Mouse (Mus musculus) liver, adult 2 months (tissue): ENCODE results near the gene Ryk. TPM values are rescaled to one million over a fixed set of nuclear protein-coding genes. Genes with fewer than 3 reads are reported as not detected.

Experiments used
- DNase-seq: peaks from one replicate; pipeline ENCODE4 v3.0.0-alpha.2; 2011; ENCODE audit warnings: low read depth, low spot score; ENCODE audit errors: extremely low read depth
- H3K27ac ChIP-seq: fragments of 200-500 bp; replicated peaks from 2 replicates; pipeline ENCODE4 v1.5.1; 2012; ENCODE audit warnings: low read depth, mild to moderate bottlenecking, control low read depth, inconsistent platforms, low read length; ENCODE audit not compliant: insufficient read depth
- H3K27me3 ChIP-seq: fragments of 200-500 bp; 2 replicates; pipeline ENCODE4 v1.6.1; 2012; ENCODE audit warnings: mild to moderate bottlenecking, moderate library complexity, low read length, inconsistent platforms; ENCODE audit not compliant: control insufficient read depth, insufficient read depth
- H3K36me3 ChIP-seq: fragments of 200-500 bp; 2 replicates; pipeline ENCODE4 v1.6.1; 2012; ENCODE audit warnings: low read length, inconsistent platforms; ENCODE audit not compliant: control insufficient read depth, insufficient read depth
- H3K4me1 ChIP-seq: fragments of 200-500 bp; 2 replicates; pipeline ENCODE4 v1.6.1; 2011; ENCODE audit warnings: low read length; ENCODE audit not compliant: control insufficient read depth, insufficient read depth
- H3K4me3 ChIP-seq: fragments of 200-500 bp; 2 replicates; pipeline ENCODE4 v1.5.1; 2011; ENCODE audit warnings: low read depth, mild to moderate bottlenecking, control low read depth, low read length, moderate library complexity; ENCODE audit not compliant: insufficient read depth
- H3K79me2 ChIP-seq: fragments of 200-500 bp; 2 replicates; pipeline ENCODE4 v1.6.1; 2012; ENCODE audit warnings: inconsistent platforms, mild to moderate bottlenecking, low read length, moderate library complexity; ENCODE audit not compliant: control insufficient read depth, insufficient read depth
- H3K9ac ChIP-seq: fragments of 200-500 bp; 2 replicates; pipeline ENCODE4 v1.6.1; 2012; ENCODE audit warnings: low read depth, mild to moderate bottlenecking, control low read depth, inconsistent platforms, low read length
- CTCF ChIP-seq: fragments of 200-500 bp; IDR thresholded peaks from 2 replicates; pipeline ENCODE4 v1.5.1; 2011; ENCODE audit warnings: low read depth, low read length, control low read depth
- POLR2A ChIP-seq: fragments of 200-500 bp; IDR thresholded peaks from 2 replicates; pipeline ENCODE4 v1.6.1; 2011; ENCODE audit warnings: low read length, control low read depth; ENCODE audit not compliant: insufficient read depth; ENCODE audit errors: extremely low read depth
- WGBS: fragments of 180-500 bp; shearing (Covaris S2); methylation state at CpG from one replicate; pipeline ENCODE4 v1.1.7; 2018; 5-methylcytosine and 5-hydroxymethylcytosine counted together
- polyA plus RNA-seq: library from polyadenylated mRNA; depleted of rRNA; stranded (reverse); fragments of >200 nt; gene quantifications from 2 replicates; pipeline ENCODE4 v1.2.3, GENCODE M21; 2012
- total RNA-seq: library from RNA; depleted of rRNA; stranded (reverse); fragments of >200 nt; gene quantifications from 2 replicates; pipeline ENCODE4 v1.2.3, GENCODE M21; 2014

Gene Ryk
- total and polyA plus RNA-seq, 2 experiments, result 17.2 to 26.6 TPM

DNA sequence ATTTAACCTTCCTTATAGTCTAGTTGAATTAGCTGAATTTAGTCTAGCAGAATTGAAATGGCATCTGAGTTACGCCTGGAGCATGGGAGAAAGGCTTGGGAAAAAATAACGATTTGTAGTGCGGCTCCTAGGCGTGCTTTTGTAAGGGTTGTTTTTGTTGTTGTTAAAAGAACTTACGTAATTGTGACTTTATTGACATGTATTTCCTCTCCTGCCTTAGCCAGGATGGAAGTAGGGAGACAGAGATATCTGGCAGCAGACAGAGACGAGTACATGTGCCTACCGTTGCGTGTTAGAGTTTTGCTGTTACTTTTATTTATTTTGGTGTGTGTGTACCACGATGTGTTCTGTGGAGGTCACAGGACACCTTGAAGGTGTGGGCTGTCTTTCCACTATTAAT is 1.6 kb downstream of the Ryk start:
- no peaks in the 10 kb centered on the region for H3K27me3 ChIP-seq
- H3K27ac ChIP-seq, result peak overlapping the region; percentile 67
- TF ChIP-seq CTCF, result no peak
- TF ChIP-seq POLR2A, result no peak
- H3K79me2 ChIP-seq, result peaks cover 42% of the 10 kb centered on the region
- peak; percentile 75 for DNase-seq
- H3K4me3 ChIP-seq, result peak overlapping the region; percentile 89
- WGBS, result 8% methylated on average over 9 of the region's 9 CpGs
- H3K4me1 ChIP-seq, result peaks cover 23% of the 10 kb centered on the region
- H3K36me3 ChIP-seq, result no peaks in the 10 kb centered on the region
- H3K9ac ChIP-seq, result peak overlapping the region; percentile 55

DNA sequence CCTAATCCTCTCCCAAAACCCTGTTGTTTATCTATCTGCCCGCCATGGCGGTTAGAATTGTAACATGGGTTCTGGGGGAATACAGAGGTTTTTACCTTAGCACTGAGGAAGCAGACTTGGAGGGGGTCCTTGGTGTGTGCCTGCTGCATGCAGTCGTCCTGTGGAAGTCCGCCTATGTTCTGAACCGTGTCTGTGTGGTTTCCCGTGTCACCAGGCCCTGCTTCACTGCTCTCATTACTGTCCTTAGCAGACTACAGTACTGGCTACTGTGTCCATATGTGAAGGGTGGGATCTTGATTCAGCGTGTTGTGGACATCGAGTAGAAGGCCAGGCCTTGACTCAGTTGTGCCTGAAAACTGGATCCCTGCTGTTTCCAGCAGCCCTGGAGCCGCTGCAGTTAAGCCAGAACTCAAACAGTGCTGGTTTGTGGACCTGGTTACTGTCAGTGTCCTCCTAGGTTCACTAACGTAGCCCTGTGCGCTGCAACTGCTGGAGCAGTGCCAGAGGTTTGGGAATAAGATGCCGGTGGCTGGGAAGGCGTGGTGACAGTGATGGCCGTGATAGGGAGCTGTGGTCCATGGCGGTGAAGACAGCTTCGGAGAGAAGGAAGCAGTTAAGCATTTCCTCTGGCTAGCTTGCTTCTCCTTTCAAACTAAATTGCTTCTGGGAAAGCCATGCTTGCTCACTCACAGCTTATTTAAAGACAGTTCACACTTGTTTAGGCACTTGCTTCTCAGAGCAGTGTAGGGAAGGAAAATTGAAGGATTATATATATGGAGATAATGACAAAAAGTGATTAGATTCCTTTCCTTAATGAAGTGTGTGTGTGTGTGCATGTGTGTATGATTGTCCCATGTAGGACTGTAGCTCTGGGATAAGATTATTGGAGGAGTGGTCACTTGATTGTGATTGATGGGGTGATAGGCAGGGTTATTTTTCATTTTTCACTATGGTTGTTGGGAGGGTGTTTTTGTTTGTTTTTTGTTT is 6.4 kb downstream of the Ryk start:
- DNase-seq, result no peak
- H3K27ac ChIP-seq, result no peak overlapping the region

DNA sequence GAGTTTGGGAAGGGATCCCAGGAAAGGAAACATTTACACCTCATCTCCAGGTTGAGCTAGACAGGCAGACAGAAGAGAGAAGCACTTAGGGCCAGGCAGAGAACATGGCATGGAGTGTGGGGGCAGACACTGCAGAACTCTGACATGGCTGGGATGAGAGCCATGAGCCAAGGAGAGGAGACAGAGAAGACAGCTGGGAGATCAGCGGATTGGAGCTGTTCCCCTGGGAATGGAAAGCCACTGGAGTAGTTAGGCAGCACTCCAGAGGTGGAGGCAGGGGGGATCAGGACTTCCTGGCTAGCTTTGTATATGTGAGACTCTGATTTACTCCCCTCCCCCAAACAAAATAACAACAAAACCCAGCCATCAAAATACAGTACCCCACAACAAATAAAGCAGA is 7.1 kb downstream of the Ryk start:
- DNase-seq, result no peak
- TF ChIP-seq POLR2A (no peak), CTCF (no peak)
- no peaks in the 10 kb centered on the region for H3K27me3 ChIP-seq
- H3K36me3 ChIP-seq, result no peaks in the 10 kb centered on the region
- H3K4me1 ChIP-seq, result peaks cover 19% of the 10 kb centered on the region
- H3K9ac ChIP-seq, result no peak overlapping the region
- 38% methylated on average over 1 of the region's 1 CpGs for WGBS
- no peak overlapping the region for H3K27ac ChIP-seq
- H3K4me3 ChIP-seq, result no peak overlapping the region
- peaks cover 53% of the 10 kb centered on the region for H3K79me2 ChIP-seq

More for the DNA sequence above, 6.4 kb downstream of the Ryk start:
- Histone ChIP-seq H3K79me2 (peaks cover 51% of the 10 kb centered on the region), H3K4me3 (no peak overlapping the region), H3K36me3 (no peaks in the 10 kb centered on the region), H3K27me3 (no peaks in the 10 kb centered on the region), H3K4me1 (peaks cover 22% of the 10 kb centered on the region), H3K9ac (0 out of 2 replicates have a peak overlapping the region, but pooled peaks have one; percentile 0)
- WGBS, result 37% methylated on average over 16 of the region's 16 CpGs
- TF ChIP-seq POLR2A (no peak), CTCF (no peak)

DNA sequence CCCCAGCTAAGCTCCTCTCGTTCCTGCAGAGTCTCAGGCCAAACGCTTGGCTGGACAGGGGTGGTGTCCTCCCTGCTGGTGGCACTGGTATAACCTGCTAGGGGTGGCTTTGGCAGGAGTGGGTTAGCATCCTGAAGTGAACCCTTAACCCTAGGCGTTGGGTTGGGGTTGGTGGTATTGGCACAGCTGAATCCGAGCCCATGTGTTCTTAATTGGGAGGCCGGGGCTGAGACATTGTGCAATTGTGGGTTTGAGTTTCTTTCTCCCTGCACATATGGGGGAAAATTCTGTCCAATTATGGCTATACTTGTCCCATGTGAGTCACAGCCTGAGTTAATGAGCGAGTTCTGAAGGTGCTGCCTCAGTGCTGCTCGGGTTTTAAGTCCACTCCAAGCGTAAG is 7.8 kb downstream of the Ryk start:
- no peak for DNase-seq
- WGBS, result 48% methylated on average over 8 of the region's 8 CpGs
- H3K27ac ChIP-seq, result no peak overlapping the region
- H3K27me3 ChIP-seq, result no peaks in the 10 kb centered on the region
- H3K4me3 ChIP-seq, result no peak overlapping the region
- no peaks in the 10 kb centered on the region for H3K36me3 ChIP-seq
- peaks cover 17% of the 10 kb centered on the region for H3K4me1 ChIP-seq
- no peak overlapping the region for H3K9ac ChIP-seq
- no peak for TF ChIP-seq CTCF
- TF ChIP-seq POLR2A, result no peak
- H3K79me2 ChIP-seq, result peaks cover 47% of the 10 kb centered on the region; the same call in 1 of the 2 replicates

DNA sequence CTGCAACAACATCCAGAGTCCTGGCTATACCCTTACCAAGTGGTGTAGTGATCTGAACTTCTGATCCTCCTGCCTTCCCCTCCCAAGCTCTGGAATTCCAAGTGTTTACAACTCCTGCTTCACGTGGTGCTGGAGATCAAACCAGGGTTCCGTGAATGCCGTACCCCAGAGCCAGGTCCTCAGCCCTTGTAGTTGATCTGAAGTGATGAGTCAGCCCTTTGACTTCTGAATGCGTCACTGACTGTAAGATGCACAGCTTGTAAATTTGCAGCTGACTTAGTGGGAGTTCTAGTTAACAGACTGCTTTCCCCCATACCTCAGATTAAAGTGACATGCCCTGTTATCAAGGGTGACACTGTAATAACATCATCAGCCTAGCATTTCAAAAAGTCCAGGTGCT is 8.9 kb downstream of the Ryk start:
- H3K27me3 ChIP-seq, result no peaks in the 10 kb centered on the region
- peaks cover 20% of the 10 kb centered on the region for H3K4me1 ChIP-seq
- H3K79me2 ChIP-seq, result peaks cover 53% of the 10 kb centered on the region; the same call in 1 of the 2 replicates
- WGBS, result 57% methylated on average over 4 of the region's 4 CpGs
- DNase-seq, result no peak
- no peak overlapping the region for H3K4me3 ChIP-seq
- H3K27ac ChIP-seq, result no peak overlapping the region
- TF ChIP-seq POLR2A (no peak), CTCF (no peak)
- H3K36me3 ChIP-seq, result no peaks in the 10 kb centered on the region
- H3K9ac ChIP-seq, result no peak overlapping the region

DNA sequence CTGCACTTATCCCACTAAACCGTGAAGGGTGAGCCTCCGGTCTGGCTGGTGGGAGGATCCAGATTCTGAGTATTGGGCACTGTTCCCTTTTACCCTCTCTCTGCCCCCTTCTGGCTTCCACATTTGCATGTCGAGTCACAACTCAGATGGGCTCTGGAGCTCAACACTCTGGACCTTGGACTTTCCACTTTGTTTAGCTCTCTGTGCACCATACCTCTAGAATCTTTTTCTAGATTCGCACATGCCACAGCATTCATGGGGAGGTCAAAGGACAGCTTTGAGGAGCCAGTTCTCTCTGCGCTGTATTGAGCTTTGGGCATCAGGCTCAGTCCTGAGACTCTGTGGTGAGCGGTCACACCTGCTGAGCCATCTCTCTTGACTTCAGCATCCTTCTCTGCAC is 11.1 kb downstream of the Ryk start:
- Histone ChIP-seq H3K4me3 (no peak overlapping the region), H3K36me3 (no peaks in the 10 kb centered on the region), H3K27me3 (no peaks in the 10 kb centered on the region), H3K79me2 (peaks cover 43% of the 10 kb centered on the region; the same call in 1 of the 2 replicates), H3K4me1 (peaks cover 16% of the 10 kb centered on the region), H3K27ac (no peak overlapping the region), H3K9ac (no peak overlapping the region)
- WGBS, result 41% methylated on average over 6 of the region's 6 CpGs
- DNase-seq, result peak; percentile 44
- TF ChIP-seq POLR2A (no peak), CTCF (no peak)
